Mouse (Mus musculus) MEL (cell line): Measurements from ENCODE around the gene Gnat1. TPM values are rescaled to one million over a fixed set of nuclear protein-coding genes. Genes with fewer than 3 reads are reported as not detected.

Source experiments
- DNase-seq: peaks from one replicate; pipeline ENCODE4 v3.0.0; 2011; ENCODE audit warnings: low read depth, low spot score
- H3K27ac ChIP-seq: 2 replicates; pipeline ENCODE4 v1.5.1; 2012; ENCODE audit warnings: low read depth, mild to moderate bottlenecking, control low read depth, low read length, moderate library complexity; ENCODE audit not compliant: control insufficient read depth
- H3K27me3 ChIP-seq, 2 experiments: fragments of 150-350 bp in 1 of 2; sonication (generic) in 1 of 2; 2 replicates each; pipeline ENCODE4 v1.6.1; 2012; ENCODE audit warnings: low read length in 2 of 2, mild to moderate bottlenecking in 2 of 2, improper control_type of control experiment in 1 of 2, moderate library complexity in 1 of 2; ENCODE audit not compliant: insufficient read depth in 2 of 2, control insufficient read depth in 1 of 2
- H3K36me3 ChIP-seq, 2 experiments: 2 replicates each; pipeline ENCODE4 v1.6.1; 2012 to 2014; ENCODE audit warnings: low read length in 2 of 2, improper control_type of control experiment in 1 of 2, inconsistent platforms in 1 of 2, mild to moderate bottlenecking in 1 of 2; ENCODE audit not compliant: insufficient read depth in 2 of 2, control insufficient read depth in 1 of 2
- H3K4me1 ChIP-seq, 2 experiments: fragments of 150-350 bp in 1 of 2; sonication (generic) in 1 of 2; 2 replicates each; pipeline ENCODE4 v1.6.1; 2012; ENCODE audit warnings: low read length in 2 of 2, improper control_type of control experiment in 1 of 2, mild to moderate bottlenecking in 1 of 2; ENCODE audit not compliant: insufficient read depth in 2 of 2, control insufficient read depth in 1 of 2
- H3K4me3 ChIP-seq, 2 experiments: fragments of 150-350 bp in 1 of 2; sonication (generic) in 1 of 2; 2 replicates each; pipeline ENCODE4 v1.5.1; 2012; ENCODE audit warnings: low read depth in 2 of 2, low read length in 2 of 2, mild to moderate bottlenecking in 2 of 2, moderate library complexity in 2 of 2, control low read depth in 1 of 2, improper control_type of control experiment in 1 of 2; ENCODE audit not compliant: control insufficient read depth in 1 of 2, insufficient read depth in 1 of 2
- H3K79me2 ChIP-seq: 2 replicates; pipeline ENCODE4 v1.6.1; 2012; ENCODE audit warnings: mild to moderate bottlenecking, low read length, moderate library complexity; ENCODE audit not compliant: control insufficient read depth, poor library complexity, insufficient read depth
- H3K9ac ChIP-seq: 2 replicates; pipeline ENCODE4 v1.6.1; 2012; ENCODE audit warnings: low read depth, mild to moderate bottlenecking, control low read depth, low read length, moderate library complexity; ENCODE audit not compliant: control insufficient read depth, poor library complexity, severe bottlenecking
- H3K9me3 ChIP-seq: fragments of 150-350 bp; sonication (generic); replicated peaks from 2 replicates; pipeline ENCODE4 v1.6.1; 2012; ENCODE audit warnings: mild to moderate bottlenecking, low read length, improper control_type of control experiment, moderate library complexity; ENCODE audit not compliant: insufficient read depth
- CTCF ChIP-seq, 3 experiments: IDR thresholded peaks in 2 of 3; conservative IDR thresholded peaks in 1 of 3; 2 replicates each; pipeline ENCODE4 v1.5.1; 2011 to 2012; ENCODE audit warnings: low read length in 3 of 3, low read depth in 2 of 3, mild to moderate bottlenecking in 2 of 3, improper control_type of control experiment in 1 of 3, inconsistent platforms in 1 of 3, mixed read lengths in 1 of 3, moderate library complexity in 1 of 3; ENCODE audit not compliant: control insufficient read depth in 1 of 3, insufficient read depth in 1 of 3, poor library complexity in 1 of 3, severe bottlenecking in 1 of 3
- E2F4 ChIP-seq: IDR thresholded peaks from 2 replicates; pipeline ENCODE4 v1.6.1; 2011; ENCODE audit warnings: low read depth, low read length, improper control_type of control experiment, borderline replicate concordance
- ELF1 ChIP-seq: IDR thresholded peaks from 2 replicates; pipeline ENCODE4 v1.6.1; 2014; ENCODE audit warnings: low read depth, mild to moderate bottlenecking, inconsistent platforms, low read length, improper control_type of control experiment, moderate library complexity
- ETS1 ChIP-seq: IDR thresholded peaks from 2 replicates; pipeline ENCODE4 v1.6.1; 2012; ENCODE audit warnings: low read depth, mild to moderate bottlenecking, inconsistent platforms, low read length, improper control_type of control experiment, moderate library complexity
- HCFC1 ChIP-seq: IDR thresholded peaks from 2 replicates; pipeline ENCODE4 v1.6.1; 2012; ENCODE audit warnings: low read depth, mild to moderate bottlenecking, inconsistent platforms, low read length, improper control_type of control experiment, moderate library complexity
- JUND ChIP-seq: IDR thresholded peaks from 2 replicates; pipeline ENCODE4 v1.6.1; 2011; ENCODE audit warnings: low read depth, mild to moderate bottlenecking, improper control_type of control experiment, low read length
- MAFK ChIP-seq: IDR thresholded peaks from 2 replicates; pipeline ENCODE4 v1.6.1; 2011; ENCODE audit warnings: low read depth, mild to moderate bottlenecking, low read length, improper control_type of control experiment, borderline replicate concordance
- MAX ChIP-seq: IDR thresholded peaks from 2 replicates; pipeline ENCODE4 v1.6.1; 2011; ENCODE audit warnings: low read length, improper control_type of control experiment
- MYC ChIP-seq: IDR thresholded peaks from 2 replicates; pipeline ENCODE4 v1.6.1; 2011; ENCODE audit warnings: low read depth, mild to moderate bottlenecking, low read length, improper control_type of control experiment, moderate library complexity
- NELFE ChIP-seq: IDR thresholded peaks from 2 replicates; pipeline ENCODE4 v1.6.1; 2011; ENCODE audit warnings: low read depth, low read length, improper control_type of control experiment
- POLR2A ChIP-seq, 2 experiments: IDR thresholded peaks; 2 replicates each; pipeline ENCODE4 v1.6.1; 2011 to 2012; ENCODE audit warnings: low read length in 2 of 2, mild to moderate bottlenecking in 2 of 2, control low read depth in 1 of 2, improper control_type of control experiment in 1 of 2, low read depth in 1 of 2, moderate library complexity in 1 of 2; ENCODE audit not compliant: control insufficient read depth in 1 of 2, insufficient read depth in 1 of 2, poor library complexity in 1 of 2
- POLR2AphosphoS2 ChIP-seq: IDR thresholded peaks from 2 replicates; pipeline ENCODE4 v1.6.1; 2011; ENCODE audit warnings: low read length, improper control_type of control experiment
- RAD21 ChIP-seq: IDR thresholded peaks from 2 replicates; pipeline ENCODE4 v1.6.1; 2011; ENCODE audit warnings: mild to moderate bottlenecking, low read depth, low read length, improper control_type of control experiment
- SIN3A ChIP-seq: IDR thresholded peaks from 2 replicates; pipeline ENCODE4 v1.6.1; 2012; ENCODE audit warnings: low read length, improper control_type of control experiment, inconsistent platforms
- SMC3 ChIP-seq: IDR thresholded peaks from 2 replicates; pipeline ENCODE4 v1.6.1; 2011; ENCODE audit warnings: low read depth, low read length, improper control_type of control experiment
- TAL1 ChIP-seq: IDR thresholded peaks from 2 replicates; pipeline ENCODE4 v1.6.1; 2012; ENCODE audit warnings: mild to moderate bottlenecking, inconsistent platforms, low read length, moderate library complexity, mixed read lengths
- TBP ChIP-seq: IDR thresholded peaks from 2 replicates; pipeline ENCODE4 v1.8.0; 2011; ENCODE audit warnings: low read depth, low read length, improper control_type of control experiment
- TCF12 ChIP-seq: IDR thresholded peaks from 2 replicates; pipeline ENCODE4 v1.6.1; 2014; ENCODE audit warnings: low read depth, mild to moderate bottlenecking, inconsistent platforms, low read length, improper control_type of control experiment, moderate library complexity
- USF1 ChIP-seq: IDR thresholded peaks from 2 replicates; pipeline ENCODE4 v1.6.1; 2014; ENCODE audit warnings: low read depth, mild to moderate bottlenecking, inconsistent platforms, low read length, improper control_type of control experiment, moderate library complexity
- USF2 ChIP-seq, 2 experiments: IDR thresholded peaks; 2 replicates each; pipeline ENCODE4 v1.6.1; 2011 to 2012; ENCODE audit warnings: improper control_type of control experiment in 2 of 2, low read length in 2 of 2, borderline replicate concordance in 1 of 2, inconsistent platforms in 1 of 2, low read depth in 1 of 2, mild to moderate bottlenecking in 1 of 2; ENCODE audit not compliant: insufficient read depth in 1 of 2
- ZMIZ1 ChIP-seq: IDR thresholded peaks from 2 replicates; pipeline ENCODE4 v1.6.1; 2012; ENCODE audit warnings: low read depth, mild to moderate bottlenecking, inconsistent platforms, low read length, improper control_type of control experiment, moderate library complexity
- ZNF384 ChIP-seq: IDR thresholded peaks from 2 replicates; pipeline ENCODE4 v1.6.1; 2012; ENCODE audit warnings: low read depth, mild to moderate bottlenecking, inconsistent platforms, low read length, improper control_type of control experiment
- polyA plus RNA-seq, 2 experiments: library from polyadenylated mRNA; stranded (reverse) in 1 of 2; unstranded in 1 of 2; fragments of >175 nt in 1 of 2; fragments of >200 nt in 1 of 2; gene quantifications; 2 replicates each; pipeline versions ENCODE4 v1.2.1 to v1.2.4; 2012; ENCODE audit warnings: low replicate concordance in 2 of 2, low read depth in 1 of 2; ENCODE audit not compliant: insufficient read length in 2 of 2, insufficient read depth in 1 of 2, missing spikeins in 1 of 2
- total RNA-seq: library from RNA; depleted of rRNA; stranded (reverse); fragments of 300-350 nt; gene quantifications from 2 replicates; pipeline ENCODE4 v1.2.3, GENCODE M21; 2012

The Gnat1 gene
- total and polyA plus RNA-seq, 3 experiments, result 0.27 to 326 TPM; not detected in 1

GRCm38 (mm10) chr9:107635279-107636028, 44.1 kb downstream of the Gnat1 start, which contains the start of gene Gnai2:
Gene Gnai2, minus strand, starts transcription at chr9:107635367.
- no peaks in the 10 kb centered on the region for H3K9me3 ChIP-seq
- peaks cover 0 to 23% of the 10 kb centered on the region in 2 experiments; a peak in 2 of 4 replicates for H3K4me1 ChIP-seq
- H3K27ac ChIP-seq, result peak within 1 kb of the TSS; percentile 94
- H3K36me3 ChIP-seq, result peaks cover 0 to 12% of the 10 kb centered on the region in 2 experiments; a peak in 2 of 4 replicates
- no peaks in the 10 kb centered on the region for H3K27me3 ChIP-seq
- no peak for TF ChIP-seq SMC3
- TF ChIP-seq ELF1, result peak; percentile 38; the same call in 1 of the 2 replicates
- peak; percentile 79 for TF ChIP-seq TBP
- peak; percentile 31 for TF ChIP-seq HCFC1
- peak; percentile 93 for TF ChIP-seq ZMIZ1
- peak; percentile 79 for TF ChIP-seq TCF12
- TF ChIP-seq RAD21, result no peak
- peak; percentile 92 for TF ChIP-seq USF1
- TF ChIP-seq MYC, result no peak
- TF ChIP-seq ZNF384, result no peak
- no peak for TF ChIP-seq MAFK
- no peak for TF ChIP-seq JUND
- peak in 1 of 2 experiments; percentile 80; a peak in 3 of 4 replicates for TF ChIP-seq POLR2A (IDR thresholded peaks at IDR 0.05; ENCODE audit: control insufficient read depth in 1 of 2, insufficient read depth in 1 of 2, low read depth in 1 of 2, low read length in 2 of 2, poor library complexity in 1 of 2)
- peak; percentile 56; the same call in 1 of the 2 replicates for TF ChIP-seq POLR2AphosphoS2
- TF ChIP-seq MAX, result peak; percentile 47; the same call in 1 of the 2 replicates
- no peak; the same call in 1 of the 2 replicates for TF ChIP-seq ETS1
- no peak for TF ChIP-seq E2F4
- TF ChIP-seq NELFE, result peak; percentile 84
- no peak for TF ChIP-seq TAL1
- TF ChIP-seq SIN3A, result peak; percentile 40
- peak in 1 of 3 experiments; percentile 23; a peak in 1 of 6 replicates for TF ChIP-seq CTCF (IDR thresholded peaks at IDR 0.05 in 2 of 3, conservative IDR thresholded peaks at IDR 0.05 in 1 of 3; ENCODE audit: control insufficient read depth in 1 of 3, insufficient read depth in 1 of 3, low read depth in 2 of 3, low read length in 3 of 3, poor library complexity in 1 of 3, severe bottlenecking in 1 of 3)
- peak; percentile 10 to 68; a peak in 1 of 4 replicates for TF ChIP-seq USF2 (IDR thresholded peaks at IDR 0.05; ENCODE audit: borderline replicate concordance in 1 of 2, insufficient read depth in 1 of 2, low read depth in 1 of 2, low read length in 2 of 2)
- TF ChIP-seq, all 39 proteins: peak for 13
- peak within 1 kb of the TSS; percentile 98 for H3K9ac ChIP-seq
- DNase-seq, result peak; percentile 98
- peaks cover 44% of the 10 kb centered on the region for H3K79me2 ChIP-seq
- peak within 1 kb of the TSS; percentile 73 to 88 for H3K4me3 ChIP-seq
